Mouse (Mus musculus): ENCODE data around the gene Npat.

The Npat gene

GRCm38 (mm10) chr9:53609968-53610781 lies 73.3 kb downstream of the Npat start, which contains the start of gene Acat1:
Gene Acat1 (minus strand): TSS chr9:53610382.
- DNase-seq = peak; percentile 94

DNA sequence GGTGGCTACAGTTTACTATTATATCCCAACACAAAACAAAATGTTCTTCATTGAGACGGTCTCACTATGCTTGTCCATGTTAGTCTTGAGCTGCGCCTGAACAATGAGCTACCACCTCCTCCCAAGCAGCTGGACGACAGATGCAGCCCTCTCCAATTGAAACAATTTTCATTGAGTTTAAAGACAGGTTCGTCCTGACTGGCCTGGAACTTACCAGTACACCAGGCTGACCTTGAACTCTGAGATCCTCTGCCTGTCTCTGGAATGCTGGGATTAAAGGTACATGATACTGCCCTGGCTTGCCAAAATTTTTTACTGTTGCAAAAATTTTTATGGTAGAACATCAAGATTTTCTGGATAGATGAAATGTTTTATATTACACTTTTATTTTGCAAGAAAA lies 77.4 kb downstream of the Npat start:
- no peak for DNase-seq

- DNase-seq = no peak
Observed at GRCm38 (mm10) chr9:53615246-53615645, 78.4 kb downstream of the Npat start.
